Mouse (Mus musculus) urinary bladder, adult 18-20 months (tissue): ENCODE results near the gene Ifna5.
"Not testable (repeated sequence)": the region's sequence is repeated elsewhere in the genome, so short reads cannot be mapped to it uniquely, and the experiment has no call there.

Experiments used
- DNase-seq, 2 experiments: peaks; one replicate each; pipeline ENCODE4 v3.0.0; 2022; ENCODE audit warnings: low spot score in 2 of 2, mixed read lengths in 2 of 2

Gene Ifna5

DNA sequence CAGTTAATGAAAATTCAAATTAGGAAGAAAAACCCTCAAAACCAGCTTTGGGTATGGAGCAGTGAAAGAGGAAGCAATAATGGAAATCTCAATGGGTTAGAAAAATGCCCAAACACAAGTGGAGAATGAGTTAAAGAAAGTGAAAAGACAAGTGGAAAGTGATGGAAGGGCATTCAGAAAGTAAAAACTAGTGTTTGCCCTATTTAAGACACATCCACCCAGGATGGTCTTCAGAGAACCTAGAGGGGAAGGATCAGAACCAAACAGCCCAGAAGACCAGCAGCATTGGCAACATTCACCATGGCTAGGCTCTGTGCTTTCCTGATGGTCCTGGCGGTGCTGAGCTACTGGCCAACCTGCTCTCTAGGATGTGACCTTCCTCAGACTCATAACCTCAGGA lies at the start of gene Ifna5:
TSS of gene Ifna5 (plus strand) at position 301 of the 400 bp plus-strand sequence.
- not testable (repeated sequence) for DNase-seq

DNA sequence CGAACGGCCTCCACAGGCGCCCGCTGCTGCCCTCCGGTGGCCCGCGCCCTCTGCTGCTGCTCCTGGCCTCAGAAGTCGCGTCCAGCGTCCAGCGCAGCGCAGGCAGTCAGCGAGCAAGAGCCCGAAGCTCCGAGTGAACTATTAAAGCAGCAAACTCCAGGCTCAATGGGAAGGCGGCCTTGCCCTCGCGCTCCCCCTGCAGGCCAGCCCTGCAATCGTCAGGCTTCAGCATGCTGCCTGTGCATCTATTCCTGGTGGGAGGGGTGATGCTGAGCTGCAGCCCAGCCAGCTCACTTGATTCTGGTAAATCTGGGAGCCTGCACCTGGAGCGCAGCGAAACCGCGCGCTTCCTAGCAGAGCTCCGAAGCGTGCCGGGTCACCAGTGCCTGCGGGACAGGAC lies 46.9 kb upstream of the Ifna5 start, which contains the start of gene Gm13277:
TSS of gene Gm13277 (plus strand) at position 231 of the 400 bp plus-strand sequence.
- peak in 1 of 2 experiments; percentile 63 for DNase-seq

DNA sequence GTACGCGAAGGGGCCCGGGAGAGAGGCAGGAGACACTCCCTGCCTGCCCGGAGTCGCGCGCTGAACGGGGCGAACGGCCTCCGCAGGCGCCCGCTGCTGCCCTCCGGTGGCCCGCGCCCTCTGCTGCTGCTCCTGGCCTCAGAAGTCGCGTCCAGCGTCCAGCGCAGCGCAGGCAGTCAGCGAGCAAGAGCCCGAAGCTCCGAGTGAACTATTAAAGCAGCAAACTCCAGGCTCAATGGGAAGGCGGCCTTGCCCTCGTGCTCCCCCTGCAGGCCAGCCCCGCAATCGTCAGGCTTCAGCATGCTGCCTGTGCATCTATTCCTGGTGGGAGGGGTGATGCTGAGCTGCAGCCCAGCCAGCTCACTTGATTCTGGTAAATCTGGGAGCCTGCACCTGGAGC lies 44.1 kb upstream of the Ifna5 start, which contains the start of gene Gm13278:
TSS of gene Gm13278 (plus strand) at position 301 of the 400 bp plus-strand sequence.
- DNase-seq: not testable (repeated sequence)

DNA sequence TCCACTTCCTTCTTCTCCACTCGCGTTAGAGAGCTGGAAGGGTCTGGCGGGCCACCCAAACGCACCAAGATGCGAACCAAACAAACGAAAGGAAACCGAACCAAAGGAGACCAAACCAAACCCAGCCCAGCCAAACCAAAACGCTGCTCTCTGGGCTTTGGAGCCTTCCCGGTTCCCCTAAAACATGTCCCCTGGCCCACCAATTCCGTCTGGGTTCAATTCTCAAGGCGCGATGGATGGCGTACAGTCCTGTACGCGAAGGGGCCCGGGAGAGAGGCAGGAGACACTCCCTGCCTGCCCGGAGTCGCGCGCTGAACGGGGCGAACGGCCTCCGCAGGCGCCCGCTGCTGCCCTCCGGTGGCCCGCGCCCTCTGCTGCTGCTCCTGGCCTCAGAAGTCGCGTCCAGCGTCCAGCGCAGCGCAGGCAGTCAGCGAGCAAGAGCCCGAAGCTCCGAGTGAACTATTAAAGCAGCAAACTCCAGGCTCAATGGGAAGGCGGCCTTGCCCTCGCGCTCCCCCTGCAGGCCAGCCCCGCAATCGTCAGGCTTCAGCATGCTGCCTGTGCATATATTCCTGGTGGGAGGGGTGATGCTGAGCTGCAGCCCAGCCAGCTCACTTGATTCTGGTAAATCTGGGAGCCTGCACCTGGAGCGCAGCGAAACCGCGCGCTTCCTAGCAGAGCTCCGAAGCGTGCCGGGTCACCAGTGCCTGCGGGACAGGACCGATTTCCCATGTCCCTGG lies 41.2 kb upstream of the Ifna5 start, which contains the start of gene Gm13275:
TSS of gene Gm13275 (plus strand) at position 552 of the 740 bp plus-strand sequence.
- DNase-seq: peak; percentile 75 to 100

DNA sequence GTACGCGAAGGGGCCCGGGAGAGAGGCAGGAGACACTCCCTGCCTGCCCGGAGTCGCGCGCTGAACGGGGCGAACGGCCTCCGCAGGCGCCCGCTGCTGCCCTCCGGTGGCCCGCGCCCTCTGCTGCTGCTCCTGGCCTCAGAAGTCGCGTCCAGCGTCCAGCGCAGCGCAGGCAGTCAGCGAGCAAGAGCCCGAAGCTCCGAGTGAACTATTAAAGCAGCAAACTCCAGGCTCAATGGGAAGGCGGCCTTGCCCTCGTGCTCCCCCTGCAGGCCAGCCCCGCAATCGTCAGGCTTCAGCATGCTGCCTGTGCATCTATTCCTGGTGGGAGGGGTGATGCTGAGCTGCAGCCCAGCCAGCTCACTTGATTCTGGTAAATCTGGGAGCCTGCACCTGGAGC lies 38.2 kb upstream of the Ifna5 start, which contains the start of gene Gm13279:
TSS of gene Gm13279 (plus strand) at position 301 of the 400 bp plus-strand sequence.
- DNase-seq: not testable (repeated sequence)

DNA sequence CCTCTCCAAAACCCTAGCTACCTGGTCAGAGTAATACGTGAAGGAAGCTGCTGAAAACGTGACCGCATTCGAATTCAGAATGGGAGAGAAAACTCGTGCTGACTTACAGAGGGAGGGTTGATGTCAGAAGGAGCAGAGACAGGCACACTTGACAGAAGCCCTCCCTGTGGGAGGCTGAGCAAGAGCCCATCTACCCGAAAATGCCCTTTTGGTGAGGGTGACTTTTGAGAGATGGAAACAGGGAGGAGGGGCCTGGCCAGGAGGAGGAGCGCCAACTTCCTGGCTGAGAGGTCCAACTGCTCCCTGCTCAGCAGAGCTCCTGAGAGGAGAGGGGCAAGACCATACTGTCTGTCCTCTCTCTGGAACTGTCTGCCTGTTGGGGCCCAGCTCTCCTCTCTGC lies 36.0 kb upstream of the Ifna5 start, which contains the start of gene Gm13285:
TSS of gene Gm13285 (plus strand) at position 301 of the 400 bp plus-strand sequence.
- not testable (repeated sequence) for DNase-seq

DNA sequence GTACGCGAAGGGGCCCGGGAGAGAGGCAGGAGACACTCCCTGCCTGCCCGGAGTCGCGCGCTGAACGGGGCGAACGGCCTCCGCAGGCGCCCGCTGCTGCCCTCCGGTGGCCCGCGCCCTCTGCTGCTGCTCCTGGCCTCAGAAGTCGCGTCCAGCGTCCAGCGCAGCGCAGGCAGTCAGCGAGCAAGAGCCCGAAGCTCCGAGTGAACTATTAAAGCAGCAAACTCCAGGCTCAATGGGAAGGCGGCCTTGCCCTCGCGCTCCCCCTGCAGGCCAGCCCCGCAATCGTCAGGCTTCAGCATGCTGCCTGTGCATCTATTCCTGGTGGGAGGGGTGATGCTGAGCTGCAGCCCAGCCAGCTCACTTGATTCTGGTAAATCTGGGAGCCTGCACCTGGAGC lies 32.4 kb upstream of the Ifna5 start, which contains the start of gene Gm13287:
TSS of gene Gm13287 (plus strand) at position 301 of the 400 bp plus-strand sequence.
- not testable (repeated sequence) for DNase-seq

DNA sequence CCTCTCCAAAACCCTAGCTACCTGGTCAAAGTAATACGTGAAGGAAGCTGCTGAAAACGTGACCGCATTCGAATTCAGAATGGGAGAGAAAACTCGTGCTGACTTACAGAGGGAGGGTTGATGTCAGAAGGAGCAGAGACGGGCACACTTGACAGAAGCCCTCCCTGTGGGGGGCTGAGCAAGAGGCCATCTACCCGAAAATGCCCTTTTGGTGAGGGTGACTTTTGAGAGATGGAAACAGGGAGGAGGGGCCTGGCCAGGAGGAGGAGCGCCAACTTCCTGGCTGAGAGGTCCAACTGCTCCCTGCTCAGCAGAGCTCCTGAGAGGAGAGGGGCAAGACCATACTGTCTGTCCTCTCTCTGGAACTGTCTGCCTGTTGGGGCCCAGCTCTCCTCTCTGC lies 30.1 kb upstream of the Ifna5 start, which contains the start of gene Gm13288:
TSS of gene Gm13288 (plus strand) at position 301 of the 400 bp plus-strand sequence.
- DNase-seq: not testable (repeated sequence)

DNA sequence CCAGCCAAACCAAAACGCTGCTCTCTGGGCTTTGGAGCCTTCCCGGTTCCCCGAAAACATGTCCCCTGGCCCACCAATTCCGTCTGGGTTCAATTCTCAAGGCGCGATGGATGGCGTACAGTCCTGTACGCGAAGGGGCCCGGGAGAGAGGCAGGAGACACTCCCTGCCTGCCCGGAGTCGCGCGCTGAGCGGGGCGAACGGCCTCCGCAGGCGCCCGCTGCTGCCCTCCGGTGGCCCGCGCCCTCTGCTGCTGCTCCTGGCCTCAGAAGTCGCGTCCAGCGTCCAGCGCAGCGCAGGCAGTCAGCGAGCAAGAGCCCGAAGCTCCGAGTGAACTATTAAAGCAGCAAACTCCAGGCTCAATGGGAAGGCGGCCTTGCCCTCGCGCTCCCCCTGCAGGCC lies 29.6 kb upstream of the Ifna5 start:
- peak in 1 of 2 experiments; percentile 18 for DNase-seq

DNA sequence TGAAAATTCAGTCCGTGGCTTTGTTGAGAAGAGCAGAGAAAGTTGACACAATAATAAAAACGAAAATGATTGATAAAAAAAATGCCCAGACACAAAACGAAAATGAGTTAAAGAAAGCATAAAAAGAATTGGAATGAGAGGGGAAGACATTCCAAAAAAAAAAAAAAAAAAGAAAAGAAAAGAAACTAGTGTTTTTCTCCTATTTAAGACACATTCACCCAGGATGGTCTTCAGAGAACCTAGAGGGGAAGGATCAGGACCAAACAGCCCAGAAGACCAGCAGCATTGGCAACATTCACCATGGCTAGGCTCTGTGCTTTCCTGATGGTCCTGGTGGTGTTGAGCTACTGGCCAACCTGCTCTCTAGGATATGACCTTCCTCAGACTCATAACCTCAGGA lies 19.4 kb upstream of the Ifna5 start, which contains the start of gene Ifna7:
TSS of gene Ifna7 (plus strand) at position 301 of the 400 bp plus-strand sequence.
- DNase-seq: no peak

DNA sequence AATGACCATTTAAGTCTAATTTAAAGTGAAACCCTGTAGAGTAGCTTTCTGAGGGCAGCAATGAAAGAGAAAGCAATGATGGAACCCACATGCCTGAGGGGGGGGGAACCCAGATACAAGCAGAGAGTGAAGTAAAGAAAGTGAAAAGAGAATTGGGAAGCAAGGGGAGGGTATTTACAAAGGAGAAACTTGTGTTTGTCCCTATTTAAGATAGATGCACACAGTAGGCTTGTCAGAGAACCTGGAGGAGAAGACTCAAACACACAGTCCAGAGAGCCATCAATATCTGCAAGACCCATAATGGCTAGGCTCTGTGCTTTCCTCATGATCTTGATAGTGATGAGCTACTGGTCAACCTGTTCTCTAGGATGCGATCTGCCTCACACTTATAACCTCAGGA lies 15.7 kb upstream of the Ifna5 start, which contains the start of gene Ifna11:
TSS of gene Ifna11 (plus strand) at position 301 of the 400 bp plus-strand sequence.
- no peak for DNase-seq

DNA sequence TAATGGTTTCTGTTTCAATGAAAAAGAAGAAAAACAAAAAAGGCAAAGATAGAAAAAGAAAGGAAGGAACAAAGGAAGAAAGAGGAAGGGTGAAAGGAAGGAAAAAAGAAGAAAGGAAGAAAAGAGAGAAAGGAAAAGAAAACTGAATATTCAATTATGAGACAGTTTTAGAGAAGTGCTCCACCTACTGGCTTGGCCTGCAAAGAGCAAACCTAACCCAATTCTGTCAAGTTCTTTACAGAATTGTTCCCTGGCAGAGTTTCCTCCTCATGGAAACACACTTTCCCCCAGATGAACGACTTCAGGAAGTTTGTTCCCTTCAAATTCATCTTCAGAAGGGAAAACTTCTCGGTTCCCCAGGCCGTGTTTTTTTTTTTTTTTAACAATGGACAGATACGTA lies 12.3 kb upstream of the Ifna5 start:
- no peak for DNase-seq

DNA sequence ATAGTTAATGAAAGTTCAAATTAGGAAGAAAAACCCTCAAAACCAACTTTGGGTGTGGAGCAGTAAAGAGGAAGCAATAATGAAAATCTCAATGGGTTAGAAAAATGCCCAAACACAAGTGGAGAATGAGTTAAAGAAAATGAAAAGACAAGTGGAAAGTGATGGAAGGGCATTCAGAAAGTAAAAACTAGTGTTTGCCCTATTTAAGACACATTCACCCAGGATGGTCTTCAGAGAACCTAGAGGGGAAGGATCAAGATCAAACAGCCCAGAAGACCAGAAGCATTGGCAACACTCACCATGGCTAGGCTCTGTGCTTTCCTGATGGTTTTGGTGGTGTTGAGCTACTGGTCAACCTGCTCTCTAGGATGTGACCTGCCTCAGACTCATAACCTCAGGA lies 8.2 kb upstream of the Ifna5 start, which contains the start of gene Ifna6:
TSS of gene Ifna6 (plus strand) at position 301 of the 400 bp plus-strand sequence.
- DNase-seq: not testable (repeated sequence)

DNA sequence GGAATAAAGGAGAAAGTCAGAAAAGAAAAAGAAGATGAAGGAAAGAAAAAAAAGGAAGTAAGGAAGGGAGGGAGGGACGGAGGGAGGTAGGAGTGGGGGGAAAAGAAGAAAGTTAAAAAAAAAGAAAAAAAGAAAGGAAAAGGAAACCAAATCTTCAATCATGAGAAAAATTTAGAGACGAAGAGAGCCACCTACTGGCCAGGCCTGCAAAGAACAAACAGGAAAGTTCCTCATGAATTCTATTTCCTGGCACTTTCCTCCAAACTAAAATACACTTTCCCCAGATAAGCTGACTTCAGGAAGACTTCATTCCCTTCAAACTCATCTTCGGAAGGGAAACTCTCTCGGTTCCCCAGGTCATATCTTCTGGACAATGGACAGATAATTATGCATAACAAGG lies 4.8 kb upstream of the Ifna5 start:
- peak in 1 of 2 experiments; percentile 15 for DNase-seq

DNA sequence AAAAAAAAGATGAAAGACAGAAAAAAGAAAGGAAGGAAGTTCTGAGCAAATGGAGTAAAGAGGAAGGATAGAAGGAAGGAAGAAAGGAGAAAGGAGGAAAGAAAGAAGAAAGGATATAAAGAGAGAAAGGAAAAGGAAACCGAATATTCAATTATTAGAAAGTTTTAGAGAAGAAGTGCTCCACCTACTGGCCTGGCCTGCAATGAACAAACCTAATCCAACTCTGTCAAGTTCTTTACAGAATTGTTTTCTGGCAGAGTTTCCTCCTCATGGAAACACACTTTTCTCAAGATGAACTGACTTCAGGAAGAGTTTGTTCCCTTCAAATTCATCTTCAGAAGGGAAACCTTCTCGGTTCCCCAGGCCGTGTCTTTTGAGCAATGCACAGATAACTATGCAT lies 3.5 kb downstream of the Ifna5 start:
- DNase-seq: no peak

DNA sequence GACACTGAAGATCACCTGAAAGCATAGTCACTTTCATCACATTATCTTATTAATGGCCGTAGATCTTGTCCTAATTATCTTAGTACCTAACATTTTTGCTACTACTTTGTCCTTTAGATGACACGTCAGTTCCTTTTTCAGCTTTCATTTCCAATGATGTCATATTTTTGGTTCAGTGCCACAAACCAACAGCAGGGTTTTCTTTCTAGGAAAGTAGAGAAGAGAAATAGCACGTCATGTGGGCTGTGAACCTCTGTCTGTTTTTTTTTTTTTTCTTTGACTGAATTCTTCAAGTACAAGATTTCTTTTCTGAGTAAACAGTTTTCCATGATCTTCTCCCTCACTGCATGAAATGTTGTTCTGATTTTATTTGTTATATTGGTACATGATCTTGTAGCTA lies 4.7 kb downstream of the Ifna5 start:
- no peak for DNase-seq

DNA sequence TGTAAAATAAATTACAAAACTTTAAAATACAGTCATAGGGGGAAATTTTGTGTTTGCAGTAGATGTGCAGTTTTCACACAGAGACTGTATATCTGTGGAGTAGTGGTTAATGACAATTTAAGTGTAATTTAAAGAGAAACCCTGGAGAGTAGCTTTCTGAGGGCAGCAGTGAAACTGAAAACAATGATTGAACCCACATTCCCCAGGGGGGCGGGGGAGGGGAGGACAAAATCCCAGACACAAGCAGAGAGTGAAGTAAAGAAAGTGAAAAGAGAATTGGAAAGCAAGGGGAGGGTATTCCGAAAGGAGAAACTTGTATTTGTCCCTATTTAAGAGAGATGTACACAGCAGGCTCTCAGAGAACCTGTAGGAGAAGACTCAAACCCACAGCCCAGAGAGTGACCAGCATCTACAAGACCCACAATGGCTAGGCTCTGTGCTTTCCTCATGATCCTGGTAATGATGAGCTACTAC lies 6.2 kb downstream of the Ifna5 start, which contains the start of gene Ifna4:
TSS of gene Ifna4 (plus strand) at position 424 of the 474 bp plus-strand sequence.
- no peak for DNase-seq

DNA sequence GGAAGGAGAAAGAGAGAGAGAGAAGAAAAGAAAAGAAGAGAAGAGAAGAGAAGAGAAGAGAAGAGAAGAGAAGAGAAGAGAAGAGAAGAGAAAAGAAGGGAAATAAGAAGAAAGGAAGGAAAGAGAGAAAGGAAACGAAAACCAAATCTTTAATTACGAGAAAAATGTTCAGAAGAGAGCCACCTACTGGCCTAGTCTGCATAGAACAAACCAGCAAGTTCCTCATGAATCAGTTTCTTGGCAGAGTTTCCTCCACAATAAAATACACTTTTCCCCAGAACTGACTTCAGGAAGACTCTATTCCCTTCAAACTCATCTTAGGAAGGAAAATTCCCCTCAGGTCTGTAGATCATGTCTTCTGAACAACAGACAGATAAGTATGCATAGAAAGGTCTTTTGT lies 10.0 kb downstream of the Ifna5 start:
- no peak for DNase-seq

DNA sequence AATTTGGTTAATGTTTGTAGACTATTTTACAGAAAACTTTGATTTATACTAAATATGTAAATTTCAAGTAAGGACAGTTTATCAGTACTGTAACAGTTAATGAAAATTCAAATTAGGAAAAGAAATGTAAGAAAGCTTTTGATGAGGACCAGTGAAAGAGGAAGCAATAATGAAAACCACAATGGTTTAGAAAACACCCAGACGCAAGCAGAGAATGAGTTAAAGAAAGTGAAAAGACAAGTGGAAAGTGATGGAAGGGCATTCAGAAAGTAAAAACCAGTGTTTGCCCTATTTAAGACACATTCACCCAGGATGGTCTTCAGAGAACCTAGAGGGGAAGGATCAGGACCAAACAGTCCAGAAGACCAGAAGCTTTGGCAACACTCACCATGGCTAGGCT lies 14.4 kb downstream of the Ifna5 start, which contains the start of gene Ifna1:
TSS of gene Ifna1 (plus strand) at position 390 of the 400 bp plus-strand sequence.
- no peak for DNase-seq

DNA sequence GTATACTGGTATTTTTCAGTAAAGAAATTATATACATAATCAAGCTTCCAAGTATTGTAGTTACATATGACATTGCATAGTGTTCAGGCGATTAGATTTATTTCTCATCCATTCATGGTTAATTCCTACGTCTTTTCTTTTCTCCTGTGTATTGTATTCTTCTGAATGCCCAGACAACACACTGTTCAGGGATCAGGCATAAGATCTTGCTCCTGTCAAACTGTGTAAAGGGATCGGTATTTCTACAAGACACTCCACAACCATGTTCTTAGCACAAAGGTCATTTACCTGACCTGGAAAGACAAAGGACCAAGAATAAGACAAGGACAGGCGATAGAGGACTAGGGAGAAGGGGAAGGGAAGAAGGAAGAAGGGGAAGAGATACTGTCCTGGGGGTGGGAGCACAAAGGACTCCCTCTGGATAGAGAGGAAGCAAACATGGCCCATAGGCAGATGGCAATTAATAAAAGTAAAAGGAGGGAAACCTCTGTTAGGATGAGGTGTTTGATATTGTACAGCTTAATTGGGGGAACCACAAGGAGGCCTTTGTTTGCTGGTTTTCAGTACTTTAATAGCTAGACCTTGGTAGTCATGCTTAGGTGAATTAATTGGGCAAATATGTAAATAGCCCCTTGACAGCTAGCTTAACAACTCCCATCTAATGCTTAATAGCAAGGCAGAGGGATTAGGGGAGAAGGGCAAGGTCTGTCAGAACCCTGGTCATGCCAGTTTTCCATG lies 15.9 kb downstream of the Ifna5 start:
- no peak for DNase-seq

DNA sequence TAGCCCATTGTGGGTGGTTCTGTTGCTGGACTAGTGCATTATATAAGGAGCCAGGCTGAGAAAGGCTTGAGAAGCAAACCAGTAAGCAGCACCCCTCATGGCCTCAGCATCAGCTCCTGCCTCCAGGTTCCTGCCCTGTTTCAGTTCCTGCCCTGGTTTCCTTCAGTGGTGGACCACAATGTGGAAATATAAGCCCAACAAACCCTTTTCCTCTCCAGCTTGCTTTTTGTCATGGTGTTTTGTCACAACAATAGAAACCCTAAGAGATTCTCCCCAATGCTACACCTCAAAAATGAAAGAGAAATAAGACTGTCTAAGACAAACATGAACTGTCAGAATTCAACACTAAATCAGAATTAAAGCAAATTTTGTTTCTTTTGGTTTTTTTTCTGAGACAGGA lies 23.9 kb downstream of the Ifna5 start:
- no peak for DNase-seq

DNA sequence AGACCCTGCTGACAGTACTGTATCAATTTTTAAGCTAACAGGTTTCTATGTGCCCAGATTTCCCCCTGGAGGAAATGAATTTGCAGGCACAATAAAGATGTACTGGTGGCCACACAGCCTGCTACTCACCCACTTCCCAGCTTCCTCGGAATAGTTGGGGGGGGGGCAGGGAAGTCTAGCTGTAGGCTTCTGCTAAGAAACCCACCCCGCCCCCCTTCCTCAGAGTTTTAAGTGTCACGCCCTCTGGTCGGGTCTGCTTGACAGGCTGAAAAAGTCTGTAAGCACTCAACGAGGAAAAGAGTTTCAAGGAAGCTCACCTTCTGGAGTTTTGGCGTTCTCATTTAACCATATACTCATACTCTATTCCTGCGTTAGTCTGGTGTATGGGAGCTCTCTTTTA lies 28.0 kb downstream of the Ifna5 start:
- DNase-seq: no peak
